Mouse (Mus musculus) lung, adult 2 months (tissue): Measurements from ENCODE around the gene Fosb.
A peak's percentile ranks its signal among the peaks of the same experiment; 100 is the strongest.

Experiments
- CTCF ChIP-seq: fragments of 200-500 bp; IDR thresholded peaks from 2 replicates; pipeline ENCODE4 v1.5.1; 2011; ENCODE audit warnings: mild to moderate bottlenecking, low read length, control low read depth; ENCODE audit not compliant: insufficient read depth
- POLR2A ChIP-seq: fragments of 200-500 bp; IDR thresholded peaks from 2 replicates; pipeline ENCODE4 v1.6.1; 2011; ENCODE audit warnings: low read depth, mild to moderate bottlenecking, control low read depth, low read length, borderline replicate concordance; ENCODE audit errors: extremely low read depth

GRCm38 (mm10) chr7:19271238-19272172 is 38.3 kb downstream of the Fosb start, which contains the start of gene Vasp:
- TF ChIP-seq CTCF (no peak), POLR2A (peak; percentile 75)
